Mouse (Mus musculus): ENCODE measurements at regions not wholly inside any gene's neighbourhood (a gene's known extent, or its start where the extent isn't known, plus 50 kb on each side); places are given as distances from the start of the nearest gene placed in this dataset.

DNA sequence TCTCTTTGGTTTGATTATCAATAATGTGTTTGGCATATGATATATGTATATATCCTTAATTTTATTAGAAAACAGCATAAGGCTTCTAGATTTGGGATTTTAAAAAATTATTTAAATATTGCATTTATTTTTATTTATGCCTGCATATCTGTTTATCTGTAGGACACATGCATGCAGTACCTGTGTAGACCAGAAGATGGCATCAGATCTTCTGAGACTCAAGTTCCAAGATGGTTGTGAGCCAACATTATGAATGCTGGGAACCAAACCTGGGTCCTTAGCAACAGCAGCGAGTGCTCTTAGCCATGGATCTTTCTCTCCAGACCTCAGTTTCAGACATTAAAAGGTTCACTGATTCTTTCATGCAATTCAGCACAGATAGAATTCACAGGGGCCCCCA, 148.3 kb downstream of the Cdc42ep3 start:
- no peaks in the 10 kb centered on the region for H3K36me3 ChIP-seq (ENCODE audit: control insufficient read depth, insufficient read depth, low read length)
- no peaks in the 10 kb centered on the region for H3K4me1 ChIP-seq (replicated peaks; ENCODE audit: control insufficient read depth, insufficient read depth, low read length)
- WGBS = 87% methylated on average over 1 of the region's 1 CpGs
- peaks cover 11% of the 10 kb centered on the region; the same call in 1 of the 2 replicates for H3K9me3 ChIP-seq (ENCODE audit: control insufficient read depth, low read length)
- ATAC-seq (ENCODE audit: low read depth) = no peak
- H3K27me3 ChIP-seq (ENCODE audit: control insufficient read depth, insufficient read depth, low read depth, low read length) = no peaks in the 10 kb centered on the region
- no peak overlapping the region for H3K4me3 ChIP-seq (ENCODE audit: low read length)
- H3K27ac ChIP-seq (ENCODE audit: low read length) = no peak overlapping the region
- no peak overlapping the region for H3K4me2 ChIP-seq (ENCODE audit: low read depth, low read length)
- no peak overlapping the region for H3K9ac ChIP-seq (ENCODE audit: low read length)

DNA sequence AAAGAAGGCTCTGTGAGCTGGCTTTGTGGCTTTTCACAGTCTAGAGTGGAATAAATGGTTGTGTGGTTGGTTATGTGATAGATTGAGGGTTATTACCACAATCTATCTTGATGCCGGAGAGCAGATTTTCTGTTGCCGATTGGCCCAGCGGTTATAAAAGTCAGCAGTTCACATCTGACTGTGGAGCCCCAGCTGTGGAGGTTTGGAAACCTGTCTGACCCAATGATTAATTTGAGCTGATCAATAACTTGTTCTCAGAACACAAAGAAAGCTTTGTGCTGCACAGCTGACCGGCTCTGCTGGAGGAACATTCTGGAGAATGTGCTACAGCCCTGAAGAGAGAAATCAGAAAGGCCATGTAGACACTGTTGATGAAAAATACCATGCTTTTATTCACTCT, 148.8 kb downstream of the Cdc42ep3 start:
- Histone ChIP-seq H3K27ac (ENCODE audit: low read length) (no peak overlapping the region), H3K27me3 (ENCODE audit: control insufficient read depth, insufficient read depth, low read depth, low read length) (no peaks in the 10 kb centered on the region), H3K9me3 (ENCODE audit: control insufficient read depth, low read length) (peaks cover 11% of the 10 kb centered on the region; the same call in 1 of the 2 replicates), H3K4me3 (ENCODE audit: low read length) (no peak overlapping the region), H3K36me3 (ENCODE audit: control insufficient read depth, insufficient read depth, low read length) (no peaks in the 10 kb centered on the region), H3K9ac (ENCODE audit: low read length) (no peak overlapping the region), H3K4me1 (replicated peaks; ENCODE audit: control insufficient read depth, insufficient read depth, low read length) (no peaks in the 10 kb centered on the region), H3K4me2 (ENCODE audit: low read depth, low read length) (no peak overlapping the region)
- ATAC-seq (ENCODE audit: low read depth) = no peak
- WGBS = 80% methylated on average over 4 of the region's 4 CpGs

DNA sequence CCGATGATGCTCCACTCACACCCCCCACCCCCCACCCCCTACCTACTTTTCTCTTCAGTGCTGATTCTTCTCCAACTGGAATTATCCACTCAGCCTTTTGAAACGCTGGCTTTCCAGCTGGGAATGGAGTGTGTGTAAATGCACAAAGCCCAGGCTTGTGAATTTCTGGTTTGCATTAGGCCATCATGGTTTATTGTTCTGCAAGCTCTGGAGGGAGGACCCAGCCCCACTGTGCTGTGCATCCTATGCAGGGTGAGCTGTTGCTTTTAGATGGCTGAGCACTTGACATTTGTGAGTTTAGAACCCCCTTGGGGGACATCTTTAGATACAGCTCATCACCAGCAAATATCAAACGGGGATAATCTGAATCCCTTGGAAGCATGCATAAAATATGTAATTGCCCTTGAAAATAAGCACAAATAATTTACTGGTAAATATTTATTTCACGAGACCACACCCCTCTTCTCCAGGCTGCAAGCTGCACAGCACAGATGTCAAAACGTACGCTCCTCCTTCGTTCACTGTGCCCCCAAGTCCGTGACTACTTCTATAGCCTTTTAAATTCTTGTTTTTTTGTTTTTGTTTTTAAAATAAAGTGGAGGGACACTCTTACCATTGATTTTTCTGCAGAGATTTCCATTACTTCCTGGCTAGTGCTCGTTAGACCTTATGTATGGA, 148.2 kb downstream of the Qpct start:
- H3K9ac ChIP-seq (ENCODE audit: low read length) = no peak overlapping the region
- no peaks in the 10 kb centered on the region for H3K36me3 ChIP-seq (ENCODE audit: control insufficient read depth, insufficient read depth, low read length)
- no peak overlapping the region for H3K4me3 ChIP-seq (ENCODE audit: low read length)
- H3K4me2 ChIP-seq (ENCODE audit: low read depth, low read length) = no peak overlapping the region
- ATAC-seq (ENCODE audit: low read depth) = no peak
- peaks cover 9% of the 10 kb centered on the region; the same call in 1 of the 2 replicates for H3K9me3 ChIP-seq (ENCODE audit: control insufficient read depth, low read length)
- 59% methylated on average over 9 of the region's 9 CpGs for WGBS
- no peaks in the 10 kb centered on the region for H3K4me1 ChIP-seq (replicated peaks; ENCODE audit: control insufficient read depth, insufficient read depth, low read length)
- no peak overlapping the region for H3K27ac ChIP-seq (ENCODE audit: low read length)
- H3K27me3 ChIP-seq (ENCODE audit: control insufficient read depth, insufficient read depth, low read depth, low read length) = no peaks in the 10 kb centered on the region

DNA sequence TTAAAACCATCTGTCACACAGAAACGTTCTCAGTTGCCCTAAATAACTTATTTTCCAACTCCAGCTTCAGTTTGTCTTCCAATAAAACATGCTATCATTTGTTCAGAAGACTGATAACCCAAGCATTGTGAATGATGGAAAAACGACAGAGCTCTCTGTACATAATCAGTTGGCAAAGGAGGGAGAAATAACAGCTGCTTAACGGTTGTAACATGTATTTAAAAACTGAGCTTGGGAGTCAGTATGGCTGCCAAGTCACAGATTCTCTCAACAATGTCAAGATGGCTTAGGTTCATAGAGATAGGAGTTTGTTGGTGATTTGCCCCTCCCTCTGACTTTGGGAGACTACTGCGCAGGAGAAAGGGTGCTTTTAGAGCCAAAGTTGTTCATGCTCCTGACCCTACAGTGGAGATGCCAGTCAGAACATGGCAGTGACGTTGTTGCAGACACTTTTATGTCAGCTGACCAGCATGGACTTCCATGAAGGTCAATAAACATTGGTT, 140.2 kb downstream of the Qpct start:
- no peak overlapping the region for H3K27ac ChIP-seq (ENCODE audit: low read length)
- 37% methylated on average over 5 of the region's 5 CpGs for WGBS
- no peaks in the 10 kb centered on the region for H3K27me3 ChIP-seq (ENCODE audit: control insufficient read depth, insufficient read depth, low read depth, low read length)
- H3K4me1 ChIP-seq (replicated peaks; ENCODE audit: control insufficient read depth, insufficient read depth, low read length) = 0 out of 2 replicates have a peak, but pooled peaks cover 2% of the 10 kb centered on the region
- no peak overlapping the region for H3K9ac ChIP-seq (ENCODE audit: low read length)
- no peaks in the 10 kb centered on the region for H3K9me3 ChIP-seq (ENCODE audit: control insufficient read depth, low read length)
- H3K36me3 ChIP-seq (ENCODE audit: control insufficient read depth, insufficient read depth, low read length) = no peaks in the 10 kb centered on the region
- no peak overlapping the region for H3K4me2 ChIP-seq (ENCODE audit: low read depth, low read length)
- no peak overlapping the region for H3K4me3 ChIP-seq (ENCODE audit: low read length)
- ATAC-seq (ENCODE audit: low read depth) = peak; percentile 83

DNA sequence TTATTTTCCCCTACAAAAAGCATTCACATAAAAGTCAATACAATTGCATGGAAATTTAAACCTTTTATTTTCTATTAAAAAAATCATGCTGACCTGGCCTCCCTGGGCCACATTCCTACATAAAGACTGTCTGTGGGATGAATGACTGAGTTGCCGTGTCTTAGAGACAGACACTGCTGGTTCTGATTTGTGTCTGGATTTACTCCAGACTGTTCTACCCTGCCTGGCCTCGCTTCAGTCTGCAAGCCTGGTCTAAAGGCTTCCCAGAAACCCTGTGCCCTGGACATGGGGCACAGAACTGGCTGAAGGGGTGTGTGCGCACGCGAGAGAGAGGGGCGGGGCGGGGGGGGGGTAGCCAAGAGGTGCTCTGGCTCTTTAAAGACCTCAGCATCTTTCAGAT, 136.6 kb downstream of the Qpct start:
- no peak overlapping the region for H3K9ac ChIP-seq (ENCODE audit: low read length)
- no peak overlapping the region for H3K4me2 ChIP-seq (ENCODE audit: low read depth, low read length)
- 74% methylated on average over 7 of the region's 7 CpGs for WGBS
- no peaks in the 10 kb centered on the region for H3K9me3 ChIP-seq (ENCODE audit: control insufficient read depth, low read length)
- H3K4me1 ChIP-seq (replicated peaks; ENCODE audit: control insufficient read depth, insufficient read depth, low read length) = 0 out of 2 replicates have a peak, but pooled peaks cover 2% of the 10 kb centered on the region
- H3K4me3 ChIP-seq (ENCODE audit: low read length) = no peak overlapping the region
- no peaks in the 10 kb centered on the region for H3K27me3 ChIP-seq (ENCODE audit: control insufficient read depth, insufficient read depth, low read depth, low read length)
- no peak for ATAC-seq (ENCODE audit: low read depth)
- H3K36me3 ChIP-seq (ENCODE audit: control insufficient read depth, insufficient read depth, low read length) = no peaks in the 10 kb centered on the region
- H3K27ac ChIP-seq (ENCODE audit: low read length) = no peak overlapping the region

DNA sequence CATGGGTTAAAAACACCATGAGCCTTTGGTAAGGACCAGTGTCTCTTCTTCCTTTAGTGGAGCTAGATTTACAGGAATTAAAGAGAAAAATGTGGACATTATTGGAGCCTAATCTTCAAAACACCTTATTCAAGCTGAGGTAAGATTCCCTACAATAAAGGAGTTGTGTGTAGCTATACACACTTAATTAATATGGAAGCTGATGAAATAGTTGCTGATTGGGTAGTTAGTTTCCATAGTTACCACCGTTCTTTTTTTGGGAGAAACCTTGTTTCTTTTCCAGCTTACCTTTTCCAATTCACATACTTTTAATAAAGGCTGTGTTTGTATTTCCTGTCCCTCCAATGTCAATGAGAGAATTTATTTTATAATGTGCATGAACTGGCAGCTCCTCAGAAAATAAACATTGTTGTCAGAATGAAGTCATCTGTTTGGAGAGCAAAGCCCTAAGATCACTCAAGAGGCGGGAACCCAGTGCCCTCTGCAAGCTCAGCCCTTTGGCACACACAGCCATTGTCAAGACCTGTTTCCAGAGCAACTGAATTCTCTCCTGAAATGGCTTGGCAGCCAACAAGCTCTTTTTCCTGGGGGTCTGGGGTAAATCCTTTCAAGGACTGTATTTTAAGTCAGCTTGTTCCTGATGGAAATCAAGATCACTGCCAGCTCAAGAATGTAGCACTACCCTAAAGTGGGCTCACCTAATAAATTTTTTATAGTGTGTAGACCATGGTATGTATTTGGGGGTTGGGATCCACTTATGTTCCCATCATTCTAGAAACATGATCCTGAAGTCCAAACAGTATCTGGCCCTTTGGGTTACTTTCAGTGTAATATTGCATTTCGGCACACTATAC, 128.8 kb downstream of the Qpct start:
- Histone ChIP-seq H3K4me3 (ENCODE audit: low read length) (no peak overlapping the region), H3K9ac (ENCODE audit: low read length) (no peak overlapping the region), H3K36me3 (ENCODE audit: control insufficient read depth, insufficient read depth, low read length) (no peaks in the 10 kb centered on the region), H3K27ac (ENCODE audit: low read length) (peak overlapping the region; percentile 57), H3K4me1 (replicated peaks; ENCODE audit: control insufficient read depth, insufficient read depth, low read length) (peaks cover 8% of the 10 kb centered on the region), H3K4me2 (ENCODE audit: low read depth, low read length) (no peak overlapping the region), H3K9me3 (ENCODE audit: control insufficient read depth, low read length) (no peaks in the 10 kb centered on the region), H3K27me3 (ENCODE audit: control insufficient read depth, insufficient read depth, low read depth, low read length) (no peaks in the 10 kb centered on the region)
- peak; percentile 82 for ATAC-seq (ENCODE audit: low read depth)
- 37% methylated on average over 3 of the region's 3 CpGs for WGBS

DNA sequence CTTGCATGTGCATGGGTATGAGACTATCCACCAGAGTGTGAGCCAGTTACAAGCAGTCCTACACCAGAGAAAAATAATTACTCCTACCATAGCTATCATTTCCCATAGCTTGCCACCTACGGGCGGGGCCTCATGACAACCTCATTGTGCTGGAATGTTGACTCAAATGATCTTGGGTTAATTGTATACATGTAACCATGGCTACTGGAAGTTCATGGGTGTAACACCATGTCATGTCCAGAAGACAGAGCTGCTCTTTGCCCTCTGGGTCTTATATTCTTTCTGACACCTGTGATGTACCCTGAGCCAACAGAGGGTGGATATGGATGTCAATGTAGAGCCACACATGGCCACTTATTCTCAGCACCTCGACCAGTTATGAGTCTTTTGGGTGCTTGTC, 125.6 kb downstream of the Qpct start:
- Histone ChIP-seq H3K27ac (ENCODE audit: low read length) (no peak overlapping the region), H3K27me3 (ENCODE audit: control insufficient read depth, insufficient read depth, low read depth, low read length) (no peaks in the 10 kb centered on the region), H3K4me3 (ENCODE audit: low read length) (no peak overlapping the region), H3K36me3 (ENCODE audit: control insufficient read depth, insufficient read depth, low read length) (no peaks in the 10 kb centered on the region), H3K9me3 (ENCODE audit: control insufficient read depth, low read length) (no peaks in the 10 kb centered on the region), H3K4me2 (ENCODE audit: low read depth, low read length) (no peak overlapping the region), H3K4me1 (replicated peaks; ENCODE audit: control insufficient read depth, insufficient read depth, low read length) (peaks cover 8% of the 10 kb centered on the region), H3K9ac (ENCODE audit: low read length) (no peak overlapping the region)
- WGBS = 69% methylated on average over 3 of the region's 3 CpGs
- no peak for ATAC-seq (ENCODE audit: low read depth)

DNA sequence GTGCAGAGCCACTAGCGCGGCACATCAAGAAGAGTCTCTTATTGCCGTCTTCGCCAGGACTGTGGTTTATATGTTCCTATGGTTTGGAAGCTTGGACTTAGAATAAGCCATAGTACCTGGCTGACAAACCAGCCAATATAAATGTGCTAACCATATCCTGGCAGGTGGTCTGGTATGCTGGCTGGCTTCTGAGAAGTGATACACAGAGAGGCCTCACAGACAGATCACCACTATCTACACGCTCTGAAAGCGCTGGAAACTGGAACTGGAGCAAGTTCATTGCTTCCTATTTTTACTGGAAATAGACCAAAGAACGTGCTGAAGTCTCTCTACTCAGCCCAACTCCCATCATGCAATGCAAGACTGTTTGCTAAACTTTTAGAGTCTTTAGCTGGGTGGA, 124.7 kb downstream of the Qpct start:
- no peaks in the 10 kb centered on the region for H3K9me3 ChIP-seq (ENCODE audit: control insufficient read depth, low read length)
- WGBS = 73% methylated on average over 7 of the region's 7 CpGs

DNA sequence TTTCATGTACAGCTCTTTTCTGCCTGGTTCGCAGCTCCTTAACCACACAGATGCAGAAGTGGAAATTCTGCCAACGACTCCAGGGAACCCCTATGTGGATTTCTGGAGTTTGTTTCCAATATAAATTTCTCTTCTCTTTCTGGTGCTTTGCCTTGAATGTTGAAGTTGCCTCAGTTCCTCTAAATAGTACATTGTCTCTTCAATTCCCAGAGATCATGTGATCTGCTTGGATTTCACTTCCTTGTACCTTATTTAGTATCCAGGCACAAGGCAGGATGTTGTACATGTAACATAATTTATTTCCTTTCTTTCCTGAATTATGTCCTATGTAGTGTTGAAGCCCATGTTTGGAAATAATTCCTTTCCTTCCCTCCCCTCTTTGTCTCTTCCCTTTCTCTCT, 123.7 kb downstream of the Qpct start:
- no peak overlapping the region for H3K4me2 ChIP-seq (ENCODE audit: low read depth, low read length)
- ATAC-seq (ENCODE audit: low read depth) = no peak
- peaks cover under 1% of the 10 kb centered on the region; the same call in 1 of the 2 replicates for H3K4me1 ChIP-seq (replicated peaks; ENCODE audit: control insufficient read depth, insufficient read depth, low read length)
- no peak overlapping the region for H3K9ac ChIP-seq (ENCODE audit: low read length)
- no peaks in the 10 kb centered on the region for H3K27me3 ChIP-seq (ENCODE audit: control insufficient read depth, insufficient read depth, low read depth, low read length)
- 79% methylated on average over 2 of the region's 2 CpGs for WGBS
- H3K36me3 ChIP-seq (ENCODE audit: control insufficient read depth, insufficient read depth, low read length) = no peaks in the 10 kb centered on the region
- no peaks in the 10 kb centered on the region for H3K9me3 ChIP-seq (ENCODE audit: control insufficient read depth, low read length)
- H3K4me3 ChIP-seq (ENCODE audit: low read length) = no peak overlapping the region
- H3K27ac ChIP-seq (ENCODE audit: low read length) = no peak overlapping the region

More for the DNA sequence above, 124.7 kb downstream of the Qpct start:
- no peak overlapping the region for H3K4me2 ChIP-seq (ENCODE audit: low read depth, low read length)
- H3K36me3 ChIP-seq (ENCODE audit: control insufficient read depth, insufficient read depth, low read length) = no peaks in the 10 kb centered on the region
- H3K4me3 ChIP-seq (ENCODE audit: low read length) = no peak overlapping the region
- ATAC-seq (ENCODE audit: low read depth) = no peak
- no peak overlapping the region for H3K9ac ChIP-seq (ENCODE audit: low read length)
- H3K27ac ChIP-seq (ENCODE audit: low read length) = no peak overlapping the region
- H3K27me3 ChIP-seq (ENCODE audit: control insufficient read depth, insufficient read depth, low read depth, low read length) = no peaks in the 10 kb centered on the region
- peaks cover 5% of the 10 kb centered on the region for H3K4me1 ChIP-seq (replicated peaks; ENCODE audit: control insufficient read depth, insufficient read depth, low read length)
